Mouse (Mus musculus) embryonic fibroblast, embryonic 13.5 days (primary cell): ENCODE data around the gene Mob4.

Source experiments
- CTCF ChIP-seq: IDR thresholded peaks from 2 replicates; pipeline ENCODE4 v1.5.1; 2011; ENCODE audit warnings: mild to moderate bottlenecking, control low read depth, low read length, moderate library complexity, borderline replicate concordance; ENCODE audit not compliant: insufficient read depth
- POLR2A ChIP-seq: IDR thresholded peaks from 2 replicates; pipeline ENCODE4 v1.6.1; 2011; ENCODE audit warnings: low read depth, mild to moderate bottlenecking, control low read depth, low read length, moderate library complexity

DNA sequence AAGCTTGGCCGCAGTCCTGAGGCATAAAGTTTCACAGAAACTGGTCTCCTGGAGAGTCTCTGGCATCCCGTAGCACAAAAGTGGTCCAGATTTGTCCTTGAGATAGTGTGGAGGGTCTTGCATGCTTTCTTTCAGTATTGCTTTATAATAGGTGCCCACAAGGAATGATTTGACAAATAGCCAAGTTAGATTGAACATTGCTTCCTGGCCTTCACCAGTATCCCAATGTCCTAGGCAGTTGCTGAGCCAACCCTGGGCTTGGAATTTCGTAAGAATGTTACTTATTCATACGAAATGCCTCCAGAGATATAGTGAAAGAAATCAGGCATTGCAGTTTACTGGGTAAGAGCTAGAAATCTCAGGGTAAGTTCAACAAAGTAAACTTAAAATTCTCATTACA, 37.6 kb downstream of the Mob4 start:
- TF ChIP-seq CTCF (no peak), POLR2A (no peak)
